Mouse (Mus musculus) gastrocnemius, adult 18-20 months (tissue): Measurements from ENCODE around the gene Nlrp4c. TPM values are rescaled to one million over a fixed set of nuclear protein-coding genes. Genes with fewer than 3 reads are reported as not detected.
"Not testable (repeated sequence)": the region's sequence is repeated elsewhere in the genome, so short reads cannot be mapped to it uniquely, and the experiment has no call there.

Experiments
- DNase-seq: peaks from one replicate; pipeline ENCODE4 v3.0.0; 2021; ENCODE audit warnings: low spot score
- long read RNA-seq, 2 experiments: library from polyadenylated mRNA; stranded (forward); transcript quantifications; one replicate each; pipeline ENCODE4 v2.0.0; 2021
- total RNA-seq, 2 experiments: library from RNA; stranded (reverse); gene quantifications; 2 replicates each; pipeline ENCODE4 v1.2.3; 2021

The Nlrp4c gene
- not detected for total RNA-seq
- long read RNA-seq, experiment 1: 0 reads
- long read RNA-seq, experiment 2: 0 reads

- no peak for DNase-seq
Observed at GRCm38 (mm10) chr7:6044861-6045260, at the start of gene Nlrp4c. Gene Nlrp4c (plus strand): TSS chr7:6045161.

GRCm38 (mm10) chr7:6010910-6011309, 34.1 kb upstream of the Nlrp4c start, which contains the start of gene Vmn1r65:
Gene Vmn1r65 (minus strand): TSS chr7:6011010.
- no peak for DNase-seq

GRCm38 (mm10) chr7:6119501-6119900, 74.5 kb downstream of the Nlrp4c start:
- DNase-seq: no peak

- DNase-seq: not testable (repeated sequence)
Observed at GRCm38 (mm10) chr7:6120104-6120503, 75.1 kb downstream of the Nlrp4c start.

- not testable (repeated sequence) for DNase-seq
Observed at GRCm38 (mm10) chr7:6121128-6121527, 76.2 kb downstream of the Nlrp4c start.

GRCm38 (mm10) chr7:6126690-6127448, 81.9 kb downstream of the Nlrp4c start:
- DNase-seq: peak; percentile 82

- DNase-seq: no peak
Observed at GRCm38 (mm10) chr7:6130346-6130745, 85.4 kb downstream of the Nlrp4c start.

GRCm38 (mm10) chr7:6132646-6133045, 87.7 kb downstream of the Nlrp4c start:
- DNase-seq: no peak

GRCm38 (mm10) chr7:6136497-6136896, 91.5 kb downstream of the Nlrp4c start:
- no peak for DNase-seq

- DNase-seq: no peak
Observed at GRCm38 (mm10) chr7:6139295-6139694, 94.3 kb downstream of the Nlrp4c start.

GRCm38 (mm10) chr7:6143991-6144531, 99.1 kb downstream of the Nlrp4c start:
- DNase-seq: no peak

- DNase-seq: no peak
Observed at GRCm38 (mm10) chr7:6145423-6146188, 100.6 kb downstream of the Nlrp4c start.

GRCm38 (mm10) chr7:6146194-6146981, 101.4 kb downstream of the Nlrp4c start:
- DNase-seq: no peak

GRCm38 (mm10) chr7:6146982-6147325, 102.0 kb downstream of the Nlrp4c start:
- no peak for DNase-seq

GRCm38 (mm10) chr7:6147688-6148087, 102.7 kb downstream of the Nlrp4c start:
- no peak for DNase-seq

- DNase-seq: no peak
Observed at GRCm38 (mm10) chr7:6151266-6151665, 106.3 kb downstream of the Nlrp4c start.

- DNase-seq: peak; percentile 68
Observed at GRCm38 (mm10) chr7:6152036-6152435, 107.1 kb downstream of the Nlrp4c start.

GRCm38 (mm10) chr7:6153131-6153530, 108.2 kb downstream of the Nlrp4c start:
- no peak for DNase-seq

GRCm38 (mm10) chr7:6154164-6154563, 109.2 kb downstream of the Nlrp4c start:
- no peak for DNase-seq
